Mouse (Mus musculus): ENCODE measurements around the gene Muc20.

- no peak for TF ChIP-seq POLR2A (IDR thresholded peaks at IDR 0.05; ENCODE audit: borderline replicate concordance, insufficient read depth, low read length)
- no peak for TF ChIP-seq CTCF (IDR thresholded peaks at IDR 0.05; ENCODE audit: borderline replicate concordance, insufficient read depth, low read depth, low read length)
These were observed 28.1 kb upstream of the Muc20 start for GRCm38 (mm10) chr16:32825380-32825779.

Measured in cerebellum, adult 2 months (tissue).